Mouse (Mus musculus) lung, postnatal 0 days (tissue): ENCODE results near the gene D7Ertd443e.
A peak's percentile ranks its signal among the peaks of the same experiment; 100 is the strongest.

Experiments
- CTCF ChIP-seq: IDR thresholded peaks from 2 replicates; pipeline ENCODE4 v1.5.1; 2016; ENCODE audit warnings: antibody characterized with exemption, mild to moderate bottlenecking
- EP300 ChIP-seq: IDR thresholded peaks from 2 replicates; pipeline ENCODE4 v1.6.1; 2016; ENCODE audit warnings: antibody characterized with exemption, mild to moderate bottlenecking, control low read depth

GRCm38 (mm10) chr7:134378273-134378672, 7.2 kb downstream of the D7Ertd443e start:
- TF ChIP-seq CTCF (peak; percentile 83), EP300 (no peak)
